8 mouse cellular contexts compared by ENCODE assay signal in genomic region chr7:134864175-134864574, GRCm38 (mm10).
DNase-seq lines count a peak whose midpoint lies in the region; ATAC-seq lines count a peak whose summit lies in the region.

No protein-coding gene starts in this region.

- intact Hi-C loops in heart, postnatal 14 days (cut with DNase I), result no loop called here

- peak; percentile 12 to 14 for DNase-seq in frontal cortex, postnatal 36 days (ENCODE audit: low spot score in 2 of 2)
- no peak for DNase-seq in frontal cortex, postnatal 14 days (ENCODE audit: low spot score in 2 of 2)
- DNase-seq in ovary, postnatal 10 days (ENCODE audit: low spot score), result peak; percentile 7
- no peak for DNase-seq in ovary, adult 18-20 months (ENCODE audit: low spot score)
- DNase-seq in heart, postnatal 14 days, result peak; percentile 60 to 66
- no peak for DNase-seq in T-cell, adult 2 months (ENCODE audit: low spot score)

- ATAC-seq in megakaryocyte progenitor cell, adult 5-6 weeks (replicated peaks; ENCODE audit: poor library complexity), result peak; percentile 60; the same call in 1 of the 2 replicates
- no peak for ATAC-seq in inflammation-experienced regulatory T-cells, adult 6 months

Comparison
In these comparisons a context has a peak if more than half of its experiments do, and no peak if none do; other contexts are left out.
1. DNase-seq: peak in frontal cortex, postnatal 36 days (2 of 2), ovary, postnatal 10 days (single experiment) and heart, postnatal 14 days (2 of 2); none in frontal cortex, postnatal 14 days (0 of 2), ovary, adult 18-20 months (single experiment) and T-cell, adult 2 months (single experiment).